Mouse (Mus musculus) liver, embryonic 11.5 days (tissue): ENCODE measurements around the gene Ano7. TPM values are rescaled to one million over a fixed set of nuclear protein-coding genes. Genes with fewer than 3 reads are reported as not detected.

Experiments
- ATAC-seq: fragments of 200-750 bp; cut with Nextera tagmentation; replicated peaks from 2 replicates; pipeline ENCODE4 v1.8.0; 2017; ENCODE audit warnings: moderate number of reproducible peaks, mild to moderate bottlenecking, moderate TSS enrichment, moderate library complexity; ENCODE audit not compliant: low FRiP score
- DNase-seq: peaks from one replicate; pipeline ENCODE4 v3.0.0-alpha.2; 2017; ENCODE audit warnings: low spot score
- H3K27ac ChIP-seq: fragments of 300-500 bp; sonication (generic); 2 replicates; pipeline ENCODE4 v1.5.1; 2014; ENCODE audit warnings: mild to moderate bottlenecking, low read depth, low read length, control low read depth
- H3K27me3 ChIP-seq: fragments of 300-500 bp; sonication (generic); replicated peaks from 2 replicates; pipeline ENCODE4 v1.6.1; 2014; ENCODE audit warnings: low read length, mixed read lengths; ENCODE audit not compliant: control insufficient read depth, insufficient read depth
- H3K36me3 ChIP-seq: fragments of 300-500 bp; sonication (generic); 2 replicates; pipeline ENCODE4 v1.6.1; 2014; ENCODE audit warnings: mild to moderate bottlenecking, low read length, moderate library complexity, mixed read lengths; ENCODE audit not compliant: control insufficient read depth, insufficient read depth
- H3K4me1 ChIP-seq: fragments of 300-500 bp; sonication (generic); replicated peaks from 2 replicates; pipeline ENCODE4 v1.6.1; 2014; ENCODE audit warnings: low read length, mixed read lengths; ENCODE audit not compliant: control insufficient read depth, insufficient read depth
- H3K4me2 ChIP-seq: fragments of 300-500 bp; sonication (generic); 2 replicates; pipeline ENCODE4 v1.6.1; 2014; ENCODE audit warnings: mild to moderate bottlenecking, control low read depth, moderate library complexity
- H3K4me3 ChIP-seq: fragments of 300-500 bp; sonication (generic); 2 replicates; pipeline ENCODE4 v1.5.1; 2014; ENCODE audit warnings: low read depth, low read length, control low read depth
- H3K9ac ChIP-seq: fragments of 300-500 bp; sonication (generic); 2 replicates; pipeline ENCODE4 v1.6.1; 2014; ENCODE audit warnings: low read depth, low read length, control low read depth
- H3K9me3 ChIP-seq: fragments of 300-500 bp; sonication (generic); 2 replicates; pipeline ENCODE4 v1.6.1; 2016; ENCODE audit warnings: low read length, inconsistent platforms, mixed read lengths; ENCODE audit not compliant: control insufficient read depth
- WGBS: fragments of 180-500 bp; shearing (Covaris S2); extraction: QIAGEN DNeasy Blood & Tissue Kit; methylation state at CpG from one replicate; pipeline ENCODE4 v1.1.7; 2014; 5-methylcytosine and 5-hydroxymethylcytosine counted together
- polyA plus RNA-seq: library from polyadenylated mRNA; unstranded; fragments of >200 nt; fragmentation: Nextera tagmentation; extraction: Ambion mirVana; gene quantifications from 2 replicates; pipeline ENCODE4 v1.2.1, GENCODE M21; 2014

Gene Ano7
- 0.22 and 0.23 TPM in 2 replicates for polyA plus RNA-seq

- ATAC-seq (no peak), DNase-seq (no peak)
- Histone ChIP-seq H3K9me3 (no peaks in the 10 kb centered on the region), H3K27me3 (no peaks in the 10 kb centered on the region; the same call in 1 of the 2 replicates), H3K27ac (no peak within 1 kb of the TSS), H3K4me3 (no peak within 1 kb of the TSS), H3K4me1 (no peaks in the 10 kb centered on the region; the same call in 1 of the 2 replicates), H3K36me3 (no peaks in the 10 kb centered on the region), H3K4me2 (no peak within 1 kb of the TSS), H3K9ac (no peak within 1 kb of the TSS)
- WGBS: 65% methylated on average over 4 of the region's 4 CpGs
These were observed at the start of gene Ano7 for GRCm38 (mm10) chr1:93373665-93374064. Ano7 (plus strand) TSS chr1:93373930.

DNA sequence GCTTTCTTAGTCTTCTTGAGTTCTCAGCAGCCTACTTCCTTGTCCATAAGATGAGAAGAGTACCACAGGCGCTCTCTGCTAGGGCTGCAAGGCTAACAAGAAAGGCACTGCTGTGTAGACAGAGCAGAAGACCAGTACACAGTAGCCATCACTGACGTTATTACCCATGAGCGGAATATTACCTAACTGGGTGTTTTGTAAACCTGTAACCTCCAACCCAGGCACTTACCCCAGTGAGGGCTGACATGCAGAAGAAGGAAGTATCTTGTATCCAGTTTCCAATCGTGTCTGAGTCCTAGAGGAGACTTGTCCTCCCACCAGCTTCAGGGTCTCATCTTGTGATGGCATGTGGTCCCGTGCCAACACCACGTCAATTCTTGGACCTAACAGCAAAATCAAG is 49.8 kb upstream of the Ano7 start:
- no peaks in the 10 kb centered on the region for H3K27me3 ChIP-seq
- no peak overlapping the region for H3K27ac ChIP-seq
- no peaks in the 10 kb centered on the region for H3K4me1 ChIP-seq
- H3K9ac ChIP-seq: no peak overlapping the region
- H3K4me2 ChIP-seq: no peak overlapping the region
- DNase-seq (no peak), ATAC-seq (no peak)
- 86% methylated on average over 6 of the region's 6 CpGs for WGBS
- H3K9me3 ChIP-seq: no peaks in the 10 kb centered on the region
- peaks cover 20% of the 10 kb centered on the region for H3K36me3 ChIP-seq
- no peak overlapping the region for H3K4me3 ChIP-seq

DNA sequence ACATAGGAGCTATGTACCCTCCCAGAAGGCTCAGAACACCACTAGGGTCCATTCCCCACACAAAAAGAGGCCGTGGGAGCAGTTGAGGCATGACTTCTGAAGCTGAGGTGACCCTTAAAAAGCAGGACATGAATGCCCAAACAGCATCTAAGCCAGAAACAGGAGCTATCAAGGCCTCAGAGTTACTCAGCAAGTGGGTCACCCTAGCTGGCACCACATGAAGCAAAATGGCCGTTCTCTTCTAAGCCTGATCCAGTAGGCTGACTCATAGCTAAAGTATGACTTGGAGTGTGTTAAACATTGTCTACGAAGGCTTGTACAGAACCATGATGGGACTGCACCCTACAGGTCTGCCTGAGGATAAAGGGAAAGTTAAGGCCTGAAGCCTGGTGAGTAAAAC is 47.3 kb upstream of the Ano7 start:
- Histone ChIP-seq H3K27ac (no peak overlapping the region), H3K9ac (no peak overlapping the region), H3K4me3 (no peak overlapping the region), H3K4me2 (no peak overlapping the region), H3K4me1 (no peaks in the 10 kb centered on the region), H3K27me3 (no peaks in the 10 kb centered on the region), H3K9me3 (no peaks in the 10 kb centered on the region), H3K36me3 (peaks cover 16% of the 10 kb centered on the region)
- no peak for ATAC-seq
- DNase-seq: no peak
- WGBS: 93% methylated on average over 3 of the region's 3 CpGs

- H3K9ac ChIP-seq: no peak overlapping the region
- peaks cover 7% of the 10 kb centered on the region for H3K36me3 ChIP-seq
- 64% methylated on average over 2 of the region's 2 CpGs for WGBS
- H3K9me3 ChIP-seq: no peaks in the 10 kb centered on the region
- no peak for DNase-seq
- ATAC-seq: no peak
- H3K27ac ChIP-seq: no peak overlapping the region
- no peak overlapping the region for H3K4me2 ChIP-seq
- no peaks in the 10 kb centered on the region for H3K27me3 ChIP-seq
- H3K4me3 ChIP-seq: no peak overlapping the region
- H3K4me1 ChIP-seq: no peaks in the 10 kb centered on the region
These were observed 39.1 kb upstream of the Ano7 start for GRCm38 (mm10) chr1:93334621-93335020.

GRCm38 (mm10) chr1:93342648-93343503 is 30.9 kb upstream of the Ano7 start, which contains the start of the genes Ppp1r7 and Pask:
Ppp1r7 (plus strand) TSS chr1:93342854.
Pask (minus strand) TSS chr1:93343482.
- under 1% methylated on average over 63 of the region's 63 CpGs for WGBS
- Histone ChIP-seq H3K4me1 (peaks cover 6% of the 10 kb centered on the region), H3K27me3 (no peaks in the 10 kb centered on the region), H3K4me2 (peak within 1 kb of the TSS; percentile 67), H3K27ac (peak within 1 kb of the TSS; percentile 73), H3K9ac (peak within 1 kb of the TSS; percentile 80), H3K36me3 (peaks cover 8% of the 10 kb centered on the region; the same call in 1 of the 2 replicates), H3K9me3 (no peaks in the 10 kb centered on the region), H3K4me3 (peak within 1 kb of the TSS; percentile 94)
- DNase-seq: peak; percentile 98
- ATAC-seq: peak; percentile 94

DNA sequence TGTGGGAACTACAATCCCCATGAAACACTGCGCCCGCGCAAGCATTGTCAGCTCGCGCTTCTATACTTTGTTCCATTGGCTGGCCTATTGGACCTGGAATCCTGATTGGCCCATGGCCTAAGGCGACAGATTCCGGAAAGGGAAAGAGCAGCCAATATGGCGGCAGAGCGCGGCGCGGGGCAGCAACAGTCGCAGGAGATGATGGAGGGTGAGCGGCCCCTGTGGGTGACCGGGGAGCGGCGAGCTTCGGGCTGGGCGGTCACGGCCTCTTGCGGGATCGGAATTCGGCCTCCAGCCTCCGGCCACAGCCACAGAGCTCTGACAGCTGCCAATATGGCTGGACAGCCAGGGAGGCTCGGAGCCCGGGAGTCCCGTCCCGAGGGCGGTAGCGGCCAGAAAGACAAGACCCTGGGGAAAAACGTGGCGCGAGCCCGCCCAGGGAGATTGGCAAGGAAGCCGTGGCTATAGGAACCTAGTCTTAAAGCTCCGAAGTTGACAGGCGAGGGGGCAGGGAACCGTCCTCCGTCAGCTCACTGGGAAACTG is 30.2 kb upstream of the Ano7 start:
- Histone ChIP-seq H3K9me3 (no peaks in the 10 kb centered on the region), H3K9ac (peak overlapping the region; percentile 80), H3K36me3 (peaks cover 8% of the 10 kb centered on the region; the same call in 1 of the 2 replicates), H3K4me1 (peaks cover 6% of the 10 kb centered on the region), H3K27me3 (no peaks in the 10 kb centered on the region), H3K4me3 (peak overlapping the region; percentile 94), H3K27ac (peak overlapping the region; percentile 69), H3K4me2 (peak overlapping the region; percentile 67)
- DNase-seq (peak; percentile 87), ATAC-seq (peak; percentile 93)
- under 1% methylated on average over 39 of the region's 39 CpGs for WGBS

- DNase-seq (no peak), ATAC-seq (no peak)
- Histone ChIP-seq H3K27me3 (no peaks in the 10 kb centered on the region), H3K9ac (no peak overlapping the region), H3K36me3 (peaks cover 26% of the 10 kb centered on the region), H3K9me3 (no peaks in the 10 kb centered on the region), H3K4me3 (no peak overlapping the region), H3K4me2 (no peak overlapping the region), H3K4me1 (peaks cover 6% of the 10 kb centered on the region), H3K27ac (no peak overlapping the region)
- WGBS: 89% methylated on average over 5 of the region's 5 CpGs
These were observed 26.6 kb upstream of the Ano7 start for GRCm38 (mm10) chr1:93347176-93347575.

DNA sequence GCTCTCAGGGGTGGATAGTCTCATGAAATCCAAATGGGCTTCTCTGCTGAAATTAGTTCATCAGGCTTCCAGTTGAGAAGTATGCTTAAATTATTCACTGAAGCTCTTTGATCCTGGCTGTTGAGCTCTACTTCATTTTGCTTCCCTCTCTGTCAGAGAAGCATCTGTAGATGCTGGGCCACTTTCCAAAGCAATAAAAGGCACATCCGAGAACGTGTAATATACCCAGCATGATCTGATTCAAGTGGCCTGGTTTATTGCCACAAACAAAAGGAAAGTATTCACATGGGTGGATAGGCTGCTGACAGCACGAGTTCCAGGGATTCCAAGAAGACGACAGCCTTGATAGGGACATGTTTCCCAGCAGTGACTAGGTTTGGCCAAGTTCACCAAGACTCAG is 24.0 kb upstream of the Ano7 start:
- no peaks in the 10 kb centered on the region for H3K27me3 ChIP-seq
- 85% methylated on average over 4 of the region's 4 CpGs for WGBS
- peaks cover 38% of the 10 kb centered on the region for H3K36me3 ChIP-seq
- H3K4me1 ChIP-seq: peaks cover under 1% of the 10 kb centered on the region
- no peaks in the 10 kb centered on the region for H3K9me3 ChIP-seq
- no peak overlapping the region for H3K4me2 ChIP-seq
- no peak for DNase-seq
- H3K4me3 ChIP-seq: no peak overlapping the region
- no peak overlapping the region for H3K9ac ChIP-seq
- no peak for ATAC-seq
- H3K27ac ChIP-seq: no peak overlapping the region
